Mouse (Mus musculus): Measurements from ENCODE around the gene Vps50. TPM values are rescaled to one million over a fixed set of nuclear protein-coding genes. Genes with fewer than 3 reads are reported as not detected.
A peak's percentile ranks its signal among the peaks of the same experiment; 100 is the strongest.

Gene Vps50
- 35.3 and 39.8 TPM in 2 replicates for polyA plus RNA-seq (2012; ENCODE audit: insufficient read depth, insufficient read length, missing spikeins)

GRCm38 (mm10) chr6:3498162-3498848 is at the start of gene Vps50, which contains the start of gene Hepacam2:
TSS of gene Vps50 (plus strand) at chr6:3498382.
TSS of gene Hepacam2 (minus strand) at chr6:3498298.
- H3K27ac ChIP-seq (ENCODE audit: insufficient read depth, low read depth, low read length), result peak within 1 kb of the TSS; percentile 26; the same call in 1 of the 2 replicates
- peak within 1 kb of the TSS; percentile 98 for H3K4me3 ChIP-seq (ENCODE audit: insufficient read depth, low read length)
- H3K4me1 ChIP-seq (ENCODE audit: control insufficient read depth, insufficient read depth, low read length), result peaks cover 17% of the 10 kb centered on the region
- TF ChIP-seq CTCF (IDR thresholded peaks at IDR 0.05; ENCODE audit: low read depth, low read length), result no peak
- TF ChIP-seq POLR2A (IDR thresholded peaks at IDR 0.05; ENCODE audit: borderline replicate concordance, low read depth, low read length), result no peak

DNA sequence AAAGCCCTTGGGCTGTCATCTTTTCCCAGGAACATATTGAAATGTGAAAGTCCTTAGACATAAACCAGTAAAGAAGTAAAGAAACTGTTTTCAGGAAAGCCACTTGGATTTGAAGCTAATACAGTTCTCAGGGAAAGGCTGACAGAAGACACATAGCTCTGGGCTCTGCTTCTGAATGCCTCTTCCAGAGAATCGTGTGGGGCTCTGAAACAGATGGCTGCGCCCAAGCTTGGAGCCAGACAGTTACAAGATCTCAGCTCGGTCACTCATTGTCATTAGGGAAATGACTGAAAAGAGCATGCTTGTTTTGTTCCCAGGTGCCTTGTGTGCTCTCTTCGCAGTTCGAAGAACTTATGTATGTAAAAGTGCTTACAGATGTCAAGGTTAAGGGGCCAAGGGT is 43.8 kb upstream of the Vps50 start:
- Histone ChIP-seq H3K4me3 (ENCODE audit: insufficient read depth, low read length) (no peak overlapping the region), H3K27ac (ENCODE audit: insufficient read depth, low read depth, low read length) (no peak overlapping the region), H3K4me1 (ENCODE audit: control insufficient read depth, insufficient read depth, low read length) (no peaks in the 10 kb centered on the region)
- TF ChIP-seq CTCF (IDR thresholded peaks at IDR 0.05; ENCODE audit: low read depth, low read length) (no peak), POLR2A (IDR thresholded peaks at IDR 0.05; ENCODE audit: borderline replicate concordance, low read depth, low read length) (no peak)

DNA sequence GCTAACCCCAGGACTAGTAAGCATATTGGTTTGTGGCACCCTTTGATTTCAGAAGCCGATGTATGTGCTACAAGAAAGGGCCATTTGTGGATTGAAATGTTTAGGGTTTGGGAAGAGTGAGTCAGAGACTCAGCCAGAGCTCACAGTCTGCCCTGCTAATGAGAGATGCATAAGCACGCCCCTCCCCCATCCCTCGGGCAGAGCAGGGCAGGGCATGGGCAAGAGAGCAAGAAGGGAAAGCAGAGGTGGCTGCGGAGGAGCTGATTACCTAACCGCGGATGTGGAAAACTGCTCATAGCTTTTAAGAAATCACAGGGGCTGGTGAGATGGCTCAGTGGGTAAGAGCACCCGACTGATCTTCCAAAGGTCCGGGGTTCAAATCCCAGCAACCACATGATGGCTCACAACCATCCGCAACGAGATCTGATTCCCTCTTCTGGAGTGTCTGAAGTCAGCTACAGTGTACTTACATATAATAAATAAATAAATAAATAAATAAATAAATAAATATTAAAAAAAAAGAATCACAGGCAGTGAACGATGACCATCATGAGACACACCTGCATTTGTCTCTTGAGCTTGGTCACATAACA is 42.1 kb upstream of the Vps50 start:
- no peak overlapping the region for H3K4me3 ChIP-seq (ENCODE audit: insufficient read depth, low read length)
- TF ChIP-seq POLR2A (IDR thresholded peaks at IDR 0.05; ENCODE audit: borderline replicate concordance, low read depth, low read length), result no peak
- H3K4me1 ChIP-seq (ENCODE audit: control insufficient read depth, insufficient read depth, low read length), result no peaks in the 10 kb centered on the region
- no peak overlapping the region for H3K27ac ChIP-seq (ENCODE audit: insufficient read depth, low read depth, low read length)

DNA sequence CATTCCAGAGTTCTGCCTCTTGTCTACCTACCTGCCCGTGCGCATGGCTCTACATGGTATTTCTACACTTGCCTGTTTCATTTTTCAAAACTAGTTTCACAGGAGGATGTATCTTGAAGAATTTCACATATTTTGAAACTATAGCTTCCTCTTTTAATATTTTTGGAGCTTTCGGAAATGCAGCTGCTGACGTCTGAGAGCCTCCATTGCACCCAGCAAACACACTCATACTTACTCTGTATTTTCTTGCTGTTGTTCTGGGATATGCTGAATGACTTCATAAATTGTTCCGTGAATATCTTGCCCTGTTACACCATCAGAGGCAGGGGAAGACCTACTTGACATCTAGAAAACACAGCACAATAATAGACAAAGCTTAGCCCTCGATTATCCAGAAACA is 35.2 kb upstream of the Vps50 start:
- TF ChIP-seq CTCF (IDR thresholded peaks at IDR 0.05; ENCODE audit: low read depth, low read length) (no peak), POLR2A (IDR thresholded peaks at IDR 0.05; ENCODE audit: borderline replicate concordance, low read depth, low read length) (no peak)
- H3K27ac ChIP-seq (ENCODE audit: insufficient read depth, low read depth, low read length), result peak overlapping the region; percentile 37
- peaks cover 15% of the 10 kb centered on the region for H3K4me1 ChIP-seq (ENCODE audit: control insufficient read depth, insufficient read depth, low read length)
- H3K4me3 ChIP-seq (ENCODE audit: insufficient read depth, low read length), result no peak overlapping the region

- TF ChIP-seq CTCF (IDR thresholded peaks at IDR 0.05; ENCODE audit: low read depth, low read length) (no peak), POLR2A (IDR thresholded peaks at IDR 0.05; ENCODE audit: borderline replicate concordance, low read depth, low read length) (no peak)
- H3K27ac ChIP-seq (ENCODE audit: insufficient read depth, low read depth, low read length), result 0 out of 2 replicates have a peak overlapping the region, but pooled peaks have one; percentile 37
These were observed 34.6 kb upstream of the Vps50 start for GRCm38 (mm10) chr6:3463594-3463993.

DNA sequence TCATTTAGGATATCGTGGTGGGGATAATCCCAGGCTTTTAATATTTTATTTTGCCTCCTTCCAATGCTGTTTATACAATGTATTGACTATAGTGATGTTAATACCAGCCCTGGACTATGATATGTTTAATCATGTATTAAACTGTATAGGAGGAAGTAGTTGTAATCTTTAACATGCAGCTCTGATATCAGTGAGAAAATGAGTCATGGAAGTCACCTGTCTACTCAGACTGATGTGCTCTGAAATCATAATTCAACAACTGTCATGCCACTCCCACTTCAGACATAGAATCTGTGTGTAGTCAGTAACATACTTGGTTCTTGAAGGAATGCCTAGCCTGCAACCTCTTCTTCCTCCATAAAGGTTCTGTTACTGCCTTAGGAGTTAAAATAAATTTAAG is 29.6 kb upstream of the Vps50 start:
- Histone ChIP-seq H3K27ac (ENCODE audit: insufficient read depth, low read depth, low read length) (no peak overlapping the region), H3K4me3 (ENCODE audit: insufficient read depth, low read length) (no peak overlapping the region), H3K4me1 (ENCODE audit: control insufficient read depth, insufficient read depth, low read length) (peaks cover 3% of the 10 kb centered on the region)
- no peak for TF ChIP-seq CTCF (IDR thresholded peaks at IDR 0.05; ENCODE audit: low read depth, low read length)
- TF ChIP-seq POLR2A (IDR thresholded peaks at IDR 0.05; ENCODE audit: borderline replicate concordance, low read depth, low read length), result no peak

More at GRCm38 (mm10) chr6:3463594-3463993, 34.6 kb upstream of the Vps50 start:
- Histone ChIP-seq H3K4me3 (ENCODE audit: insufficient read depth, low read length) (no peak overlapping the region), H3K4me1 (ENCODE audit: control insufficient read depth, insufficient read depth, low read length) (peaks cover 15% of the 10 kb centered on the region)

GRCm38 (mm10) chr6:3470706-3471105 is 27.5 kb upstream of the Vps50 start:
- H3K27ac ChIP-seq (ENCODE audit: insufficient read depth, low read depth, low read length), result no peak overlapping the region

DNA sequence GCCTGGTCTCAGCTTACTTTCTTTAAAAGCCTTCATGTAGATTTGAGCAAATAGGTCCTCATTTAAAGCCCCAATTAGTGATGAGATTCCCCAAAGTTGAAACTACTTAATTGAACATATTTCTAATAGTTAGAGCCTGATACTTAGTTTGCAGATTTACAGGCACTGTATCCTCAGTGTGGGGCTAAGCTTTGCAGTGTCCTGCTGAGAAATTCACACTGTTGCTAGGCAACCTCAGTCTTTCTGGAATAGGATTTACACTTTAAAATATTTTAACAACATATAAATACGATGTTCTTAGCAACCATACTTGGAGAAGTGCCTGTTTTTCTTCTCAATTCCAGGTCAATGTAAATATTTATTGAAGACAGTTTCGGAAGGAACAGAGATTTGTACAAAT is 21.9 kb upstream of the Vps50 start:
- H3K4me1 ChIP-seq (ENCODE audit: control insufficient read depth, insufficient read depth, low read length), result peaks cover 1% of the 10 kb centered on the region
- no peak overlapping the region for H3K4me3 ChIP-seq (ENCODE audit: insufficient read depth, low read length)
- no peak for TF ChIP-seq CTCF (IDR thresholded peaks at IDR 0.05; ENCODE audit: low read depth, low read length)
- TF ChIP-seq POLR2A (IDR thresholded peaks at IDR 0.05; ENCODE audit: borderline replicate concordance, low read depth, low read length), result no peak
- no peak overlapping the region for H3K27ac ChIP-seq (ENCODE audit: insufficient read depth, low read depth, low read length)

More at GRCm38 (mm10) chr6:3470706-3471105, 27.5 kb upstream of the Vps50 start:
- Histone ChIP-seq H3K4me3 (ENCODE audit: insufficient read depth, low read length) (no peak overlapping the region), H3K4me1 (ENCODE audit: control insufficient read depth, insufficient read depth, low read length) (no peaks in the 10 kb centered on the region)
- TF ChIP-seq CTCF (IDR thresholded peaks at IDR 0.05; ENCODE audit: low read depth, low read length) (no peak), POLR2A (IDR thresholded peaks at IDR 0.05; ENCODE audit: borderline replicate concordance, low read depth, low read length) (no peak)

DNA sequence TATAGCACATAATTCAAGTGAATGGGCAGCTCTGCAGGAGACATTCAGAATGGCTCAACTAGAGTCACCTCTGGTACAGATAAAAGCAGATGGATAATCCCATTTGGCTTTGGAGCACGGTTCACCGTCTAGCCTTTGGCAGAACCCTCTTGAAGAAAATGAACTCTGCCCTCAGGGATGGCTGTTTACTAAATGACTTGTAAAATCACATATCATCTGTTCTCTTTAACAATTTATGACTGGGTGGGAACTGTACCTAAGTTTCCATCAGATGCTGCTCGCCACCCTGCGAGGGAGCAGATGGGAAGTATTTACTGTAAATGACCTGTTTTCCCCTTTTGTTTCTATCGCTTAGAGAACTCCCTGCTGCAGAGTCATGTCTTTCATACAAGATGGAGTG is 18.3 kb upstream of the Vps50 start:
- TF ChIP-seq POLR2A (IDR thresholded peaks at IDR 0.05; ENCODE audit: borderline replicate concordance, low read depth, low read length), result no peak
- no peak for TF ChIP-seq CTCF (IDR thresholded peaks at IDR 0.05; ENCODE audit: low read depth, low read length)
- Histone ChIP-seq H3K4me1 (ENCODE audit: control insufficient read depth, insufficient read depth, low read length) (peaks cover 14% of the 10 kb centered on the region), H3K4me3 (ENCODE audit: insufficient read depth, low read length) (no peak overlapping the region), H3K27ac (ENCODE audit: insufficient read depth, low read depth, low read length) (no peak overlapping the region)

GRCm38 (mm10) chr6:3481705-3482104 is 16.5 kb upstream of the Vps50 start:
- Histone ChIP-seq H3K4me3 (ENCODE audit: insufficient read depth, low read length) (no peak overlapping the region), H3K27ac (ENCODE audit: insufficient read depth, low read depth, low read length) (peak overlapping the region; percentile 63), H3K4me1 (ENCODE audit: control insufficient read depth, insufficient read depth, low read length) (peaks cover 17% of the 10 kb centered on the region)
- TF ChIP-seq CTCF (IDR thresholded peaks at IDR 0.05; ENCODE audit: low read depth, low read length) (no peak), POLR2A (IDR thresholded peaks at IDR 0.05; ENCODE audit: borderline replicate concordance, low read depth, low read length) (no peak)
